Mouse (Mus musculus) limb, embryonic 13.5 days (tissue): ENCODE data around the gene Xpc. TPM values are rescaled to one million over a fixed set of nuclear protein-coding genes. Genes with fewer than 3 reads are reported as not detected.

Experiments
- ATAC-seq: fragments of 200-750 bp; cut with Nextera tagmentation; 2 replicates; pipeline ENCODE4 v1.8.0; 2017; ENCODE audit warnings: low read depth, moderate number of reproducible peaks, moderate TSS enrichment; ENCODE audit not compliant: low FRiP score
- H3K27ac ChIP-seq: fragments of 300-500 bp; sonication (generic); 2 replicates; pipeline ENCODE4 v1.5.1; 2015; ENCODE audit warnings: inconsistent platforms, mild to moderate bottlenecking, moderate library complexity
- H3K27me3 ChIP-seq: fragments of 300-500 bp; sonication (generic); 2 replicates; pipeline ENCODE4 v1.6.1; 2015; ENCODE audit warnings: mild to moderate bottlenecking, inconsistent platforms
- H3K36me3 ChIP-seq: fragments of 300-500 bp; sonication (generic); 2 replicates; pipeline ENCODE4 v1.6.1; 2015; ENCODE audit warnings: inconsistent platforms, mild to moderate bottlenecking, moderate library complexity
- H3K4me1 ChIP-seq: fragments of 300-500 bp; sonication (generic); 2 replicates; pipeline ENCODE4 v1.6.1; 2015; ENCODE audit warnings: inconsistent platforms
- H3K4me2 ChIP-seq: fragments of 300-500 bp; sonication (generic); replicated peaks from 2 replicates; pipeline ENCODE4 v1.6.1; 2015; ENCODE audit warnings: inconsistent platforms, mild to moderate bottlenecking, moderate library complexity
- H3K4me3 ChIP-seq: fragments of 300-500 bp; sonication (generic); 2 replicates; pipeline ENCODE4 v1.5.1; 2015; ENCODE audit warnings: moderate library complexity, mild to moderate bottlenecking, inconsistent platforms
- H3K9ac ChIP-seq: fragments of 300-500 bp; sonication (generic); 2 replicates; pipeline ENCODE4 v1.6.1; 2015; ENCODE audit warnings: mild to moderate bottlenecking, inconsistent platforms
- H3K9me3 ChIP-seq: fragments of 300-500 bp; sonication (generic); 2 replicates; pipeline ENCODE4 v1.6.1; 2016; ENCODE audit warnings: inconsistent platforms
- WGBS: fragments of 180-500 bp; shearing (Covaris S2); methylation state at CpG from one replicate; pipeline ENCODE4 v1.1.7; 2015; 5-methylcytosine and 5-hydroxymethylcytosine counted together
- polyA plus RNA-seq: library from polyadenylated mRNA; unstranded; fragments of >200 nt; fragmentation: Nextera tagmentation; extraction: Ambion mirVana; gene quantifications from 2 replicates; pipeline ENCODE4 v1.2.1, GENCODE M21; 2015

The Xpc gene
- polyA plus RNA-seq, 1 experiment from 2014 or later = 21.7 TPM

- WGBS = 87% methylated on average over 7 of the region's 7 CpGs
- peaks cover 59% of the 10 kb centered on the region for H3K36me3 ChIP-seq
- H3K27ac ChIP-seq = no peak overlapping the region
- no peaks in the 10 kb centered on the region for H3K27me3 ChIP-seq
- no peaks in the 10 kb centered on the region for H3K9me3 ChIP-seq
- H3K4me1 ChIP-seq = peaks cover 26% of the 10 kb centered on the region
- H3K4me2 ChIP-seq = no peak overlapping the region
- H3K9ac ChIP-seq = 0 out of 2 replicates have a peak overlapping the region, but pooled peaks have one; percentile 35
- H3K4me3 ChIP-seq = no peak overlapping the region
- ATAC-seq = no peak
Measured at GRCm38 (mm10) chr6:91518454-91519020, 2.8 kb upstream of the Xpc start.

- WGBS = 21% methylated on average over 10 of the region's 10 CpGs
- H3K36me3 ChIP-seq = peaks cover 45% of the 10 kb centered on the region
- H3K9ac ChIP-seq = peak overlapping the region; percentile 84
- H3K4me3 ChIP-seq = peak overlapping the region; percentile 87
- H3K27ac ChIP-seq = no peak overlapping the region
- peak overlapping the region; percentile 75 for H3K4me2 ChIP-seq
- ATAC-seq = no peak
- H3K9me3 ChIP-seq = no peaks in the 10 kb centered on the region
- H3K27me3 ChIP-seq = no peaks in the 10 kb centered on the region
- peaks cover 26% of the 10 kb centered on the region for H3K4me1 ChIP-seq
Measured at GRCm38 (mm10) chr6:91514737-91515362, 838 bp downstream of the Xpc start.

GRCm38 (mm10) chr6:91514135-91514534 is 1.6 kb downstream of the Xpc start:
- no peak for ATAC-seq
- H3K9me3 ChIP-seq = no peaks in the 10 kb centered on the region
- peaks cover 26% of the 10 kb centered on the region for H3K4me1 ChIP-seq
- no peak overlapping the region for H3K27ac ChIP-seq
- H3K9ac ChIP-seq = peak overlapping the region; percentile 84; the same call in 1 of the 2 replicates
- peak overlapping the region; percentile 87; the same call in 1 of the 2 replicates for H3K4me3 ChIP-seq
- peak overlapping the region; percentile 75 for H3K4me2 ChIP-seq
- peaks cover 40% of the 10 kb centered on the region for H3K36me3 ChIP-seq
- H3K27me3 ChIP-seq = no peaks in the 10 kb centered on the region

- Histone ChIP-seq H3K27ac (no peak overlapping the region), H3K4me2 (no peak overlapping the region), H3K4me1 (peaks cover 12% of the 10 kb centered on the region), H3K4me3 (no peak overlapping the region), H3K27me3 (no peaks in the 10 kb centered on the region), H3K36me3 (peaks cover 61% of the 10 kb centered on the region), H3K9ac (no peak overlapping the region), H3K9me3 (no peaks in the 10 kb centered on the region)
- 61% methylated on average over 10 of the region's 10 CpGs for WGBS
- ATAC-seq = no peak
Measured at GRCm38 (mm10) chr6:91510211-91510610, 5.5 kb downstream of the Xpc start.

- Histone ChIP-seq H3K4me2 (no peak overlapping the region), H3K4me1 (peaks cover 5% of the 10 kb centered on the region), H3K27ac (no peak overlapping the region), H3K36me3 (peaks cover 70% of the 10 kb centered on the region), H3K27me3 (no peaks in the 10 kb centered on the region), H3K9me3 (no peaks in the 10 kb centered on the region), H3K9ac (no peak overlapping the region), H3K4me3 (no peak overlapping the region)
- no peak for ATAC-seq
- 43% methylated on average over 7 of the region's 7 CpGs for WGBS
Measured at GRCm38 (mm10) chr6:91509326-91509725, 6.4 kb downstream of the Xpc start.

GRCm38 (mm10) chr6:91508041-91508440 is 7.6 kb downstream of the Xpc start:
- Histone ChIP-seq H3K9me3 (no peaks in the 10 kb centered on the region), H3K36me3 (peaks cover 82% of the 10 kb centered on the region), H3K4me2 (no peak overlapping the region), H3K9ac (no peak overlapping the region), H3K27ac (no peak overlapping the region), H3K4me1 (0 out of 2 replicates have a peak, but pooled peaks cover 4% of the 10 kb centered on the region), H3K4me3 (no peak overlapping the region), H3K27me3 (no peaks in the 10 kb centered on the region)
- no peak for ATAC-seq
- WGBS = 49% methylated on average over 3 of the region's 3 CpGs

- Histone ChIP-seq H3K27me3 (no peaks in the 10 kb centered on the region), H3K4me1 (0 out of 2 replicates have a peak, but pooled peaks cover 4% of the 10 kb centered on the region), H3K4me2 (no peak overlapping the region), H3K4me3 (no peak overlapping the region), H3K27ac (no peak overlapping the region), H3K9me3 (no peaks in the 10 kb centered on the region), H3K9ac (no peak overlapping the region), H3K36me3 (peaks cover 91% of the 10 kb centered on the region)
- ATAC-seq = no peak
- 91% methylated on average over 5 of the region's 5 CpGs for WGBS
Measured at GRCm38 (mm10) chr6:91506036-91506435, 9.7 kb downstream of the Xpc start.

- H3K9ac ChIP-seq = no peak overlapping the region
- H3K4me1 ChIP-seq = no peaks in the 10 kb centered on the region
- H3K27ac ChIP-seq = no peak overlapping the region
- H3K27me3 ChIP-seq = no peaks in the 10 kb centered on the region
- ATAC-seq = no peak
- no peaks in the 10 kb centered on the region for H3K9me3 ChIP-seq
- H3K4me3 ChIP-seq = no peak overlapping the region
- 91% methylated on average over 1 of the region's 1 CpGs for WGBS
- peaks cover 98% of the 10 kb centered on the region for H3K36me3 ChIP-seq
- H3K4me2 ChIP-seq = no peak overlapping the region
Measured at GRCm38 (mm10) chr6:91503302-91503701, 12.4 kb downstream of the Xpc start.

GRCm38 (mm10) chr6:91494526-91494925 is 21.2 kb downstream of the Xpc start:
- Histone ChIP-seq H3K27me3 (no peaks in the 10 kb centered on the region), H3K9ac (no peak overlapping the region), H3K36me3 (peaks cover 96% of the 10 kb centered on the region), H3K9me3 (no peaks in the 10 kb centered on the region), H3K4me3 (no peak overlapping the region), H3K4me2 (no peak overlapping the region), H3K4me1 (no peaks in the 10 kb centered on the region), H3K27ac (no peak overlapping the region)
- no peak for ATAC-seq
- WGBS = 85% methylated on average over 8 of the region's 8 CpGs

- H3K9ac ChIP-seq = no peak overlapping the region
- no peaks in the 10 kb centered on the region for H3K27me3 ChIP-seq
- H3K36me3 ChIP-seq = peaks cover 92% of the 10 kb centered on the region
- 89% methylated on average over 10 of the region's 10 CpGs for WGBS
- no peaks in the 10 kb centered on the region for H3K4me1 ChIP-seq
- H3K27ac ChIP-seq = no peak overlapping the region
- H3K4me3 ChIP-seq = no peak overlapping the region
- no peak overlapping the region for H3K4me2 ChIP-seq
- ATAC-seq = no peak
- H3K9me3 ChIP-seq = no peaks in the 10 kb centered on the region
Measured at GRCm38 (mm10) chr6:91493053-91493452, 22.6 kb downstream of the Xpc start.

- ATAC-seq = no peak
- Histone ChIP-seq H3K4me3 (no peak overlapping the region), H3K4me2 (no peak overlapping the region), H3K36me3 (peaks cover 92% of the 10 kb centered on the region), H3K9ac (no peak overlapping the region), H3K27ac (no peak overlapping the region), H3K27me3 (no peaks in the 10 kb centered on the region), H3K9me3 (no peaks in the 10 kb centered on the region), H3K4me1 (no peaks in the 10 kb centered on the region)
- WGBS = 76% methylated on average over 6 of the region's 6 CpGs
Measured at GRCm38 (mm10) chr6:91491004-91491403, 24.7 kb downstream of the Xpc start.

GRCm38 (mm10) chr6:91489872-91490271 is 25.8 kb downstream of the Xpc start:
- H3K9me3 ChIP-seq = no peaks in the 10 kb centered on the region
- WGBS = 86% methylated on average over 10 of the region's 10 CpGs
- no peak overlapping the region for H3K4me3 ChIP-seq
- ATAC-seq = no peak
- no peaks in the 10 kb centered on the region for H3K4me1 ChIP-seq
- no peaks in the 10 kb centered on the region for H3K27me3 ChIP-seq
- no peak overlapping the region for H3K9ac ChIP-seq
- H3K4me2 ChIP-seq = no peak overlapping the region
- H3K27ac ChIP-seq = no peak overlapping the region; the same call in 1 of the 2 replicates
- H3K36me3 ChIP-seq = peaks cover 92% of the 10 kb centered on the region
